Mouse (Mus musculus): ENCODE results near the gene Ddx31. TPM values are rescaled to one million over a fixed set of nuclear protein-coding genes. Genes with fewer than 3 reads are reported as not detected.

Gene Ddx31
- polyA plus RNA-seq, 1 experiment: 10.0 TPM

DNA sequence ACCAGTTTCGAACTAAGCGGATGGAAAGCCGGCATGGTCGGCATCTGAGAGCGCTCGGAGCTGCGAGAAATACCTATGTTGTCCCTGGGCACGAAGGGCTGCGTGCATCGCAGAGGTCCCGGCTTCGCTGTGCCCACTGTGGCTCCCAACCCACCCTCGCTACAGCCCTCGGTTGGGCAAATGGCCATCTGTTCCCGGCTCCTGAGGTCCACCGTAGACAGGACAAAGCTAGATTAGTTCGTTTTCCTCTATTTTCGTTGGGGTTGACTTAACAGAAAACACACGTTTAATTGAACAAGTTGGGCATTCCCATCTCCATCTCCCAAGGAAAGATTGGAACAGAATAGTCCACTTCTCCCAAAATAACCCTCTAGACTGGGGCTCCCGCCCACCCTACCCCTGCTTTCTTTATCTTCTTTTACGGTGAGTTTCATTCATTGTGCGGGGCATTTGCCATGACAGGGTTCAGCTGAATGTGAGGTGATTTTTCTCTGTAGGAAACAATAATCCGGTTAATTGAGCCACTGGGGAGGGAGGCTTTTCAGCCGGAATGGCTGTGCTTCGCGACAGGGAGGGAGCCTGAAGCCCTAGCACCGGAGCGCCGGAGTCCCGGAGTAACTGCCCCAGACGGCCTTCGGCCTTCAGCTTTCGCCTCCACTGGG, 72.0 kb downstream of the Ddx31 start:
- 11% methylated on average over 33 of the region's 33 CpGs for WGBS
- Histone ChIP-seq H3K27ac (ENCODE audit: control insufficient read depth, insufficient read depth, low read length) (no peak overlapping the region), H3K4me1 (replicated peaks; ENCODE audit: control insufficient read depth, insufficient read depth, low read length) (peaks cover 5% of the 10 kb centered on the region; the same call in 1 of the 2 replicates), H3K4me3 (ENCODE audit: control insufficient read depth, insufficient read depth, low read length) (no peak overlapping the region), H3K36me3 (ENCODE audit: control insufficient read depth, insufficient read depth, low read length) (no peaks in the 10 kb centered on the region), H3K27me3 (ENCODE audit: control insufficient read depth, insufficient read depth, low read length) (peaks cover 32% of the 10 kb centered on the region)
- DNase-seq: no peak
- no peak for TF ChIP-seq POLR2A (IDR thresholded peaks at IDR 0.05; ENCODE audit: control insufficient read depth, extremely low read depth, insufficient read depth, low read length, poor library complexity)
- no peak for TF ChIP-seq CTCF (IDR thresholded peaks at IDR 0.05; ENCODE audit: borderline replicate concordance, control insufficient read depth, extremely low read depth, insufficient read depth, low read length, poor library complexity)

DNA sequence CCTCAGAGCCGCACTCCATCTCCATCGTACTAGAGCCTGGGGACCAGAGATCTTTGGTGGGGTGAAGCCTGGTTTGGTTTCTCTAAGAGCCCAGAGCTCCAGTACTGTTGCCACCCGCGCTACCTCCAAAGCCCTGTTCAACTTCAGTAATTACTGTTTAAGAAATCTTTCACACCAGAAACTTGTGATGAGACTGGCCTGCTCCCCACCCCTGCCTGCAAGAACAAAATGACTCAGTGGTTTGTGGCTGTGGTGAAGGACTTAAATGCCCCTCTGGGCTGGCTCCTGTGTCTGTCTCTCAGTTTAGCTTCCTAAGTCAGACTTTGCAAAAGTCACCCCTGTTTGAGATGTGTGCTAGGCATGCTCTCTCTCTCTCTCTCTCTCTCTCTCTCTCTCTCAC, 72.8 kb downstream of the Ddx31 start:
- Histone ChIP-seq H3K4me3 (ENCODE audit: control insufficient read depth, insufficient read depth, low read length) (no peak overlapping the region), H3K36me3 (ENCODE audit: control insufficient read depth, insufficient read depth, low read length) (no peaks in the 10 kb centered on the region), H3K4me1 (replicated peaks; ENCODE audit: control insufficient read depth, insufficient read depth, low read length) (peaks cover 5% of the 10 kb centered on the region; the same call in 1 of the 2 replicates), H3K27me3 (ENCODE audit: control insufficient read depth, insufficient read depth, low read length) (peaks cover 39% of the 10 kb centered on the region), H3K27ac (ENCODE audit: control insufficient read depth, insufficient read depth, low read length) (no peak overlapping the region)
- DNase-seq: no peak
- TF ChIP-seq CTCF (IDR thresholded peaks at IDR 0.05; ENCODE audit: borderline replicate concordance, control insufficient read depth, extremely low read depth, insufficient read depth, low read length, poor library complexity): no peak
- TF ChIP-seq POLR2A (IDR thresholded peaks at IDR 0.05; ENCODE audit: control insufficient read depth, extremely low read depth, insufficient read depth, low read length, poor library complexity): no peak
- WGBS: 7% methylated on average over 4 of the region's 4 CpGs

DNA sequence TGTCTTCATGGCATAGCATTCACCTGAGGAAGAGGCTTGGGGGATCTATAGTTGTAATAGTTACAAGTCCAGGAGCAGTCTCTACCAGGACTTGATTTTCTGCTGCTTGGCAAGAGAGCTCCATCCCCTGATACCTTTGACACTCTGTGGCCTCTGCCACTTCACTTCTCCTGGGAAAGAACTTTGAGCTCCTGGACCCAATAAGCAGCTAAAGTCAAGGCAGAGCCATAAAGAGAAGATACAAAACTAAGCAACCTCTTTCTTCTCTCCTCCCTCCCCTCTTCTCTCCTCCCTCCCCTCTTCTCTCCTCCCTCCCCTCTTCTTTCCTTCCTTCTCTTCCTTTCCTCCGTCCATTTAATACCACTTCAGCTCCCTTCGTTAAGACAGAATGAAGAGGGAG, 73.9 kb downstream of the Ddx31 start:
- peaks cover 5% of the 10 kb centered on the region; the same call in 1 of the 2 replicates for H3K4me1 ChIP-seq (replicated peaks; ENCODE audit: control insufficient read depth, insufficient read depth, low read length)
- H3K36me3 ChIP-seq (ENCODE audit: control insufficient read depth, insufficient read depth, low read length): no peaks in the 10 kb centered on the region
- H3K4me3 ChIP-seq (ENCODE audit: control insufficient read depth, insufficient read depth, low read length): no peak overlapping the region
- no peak overlapping the region for H3K27ac ChIP-seq (ENCODE audit: control insufficient read depth, insufficient read depth, low read length)
- TF ChIP-seq CTCF (IDR thresholded peaks at IDR 0.05; ENCODE audit: borderline replicate concordance, control insufficient read depth, extremely low read depth, insufficient read depth, low read length, poor library complexity): no peak
- no peak for TF ChIP-seq POLR2A (IDR thresholded peaks at IDR 0.05; ENCODE audit: control insufficient read depth, extremely low read depth, insufficient read depth, low read length, poor library complexity)
- WGBS: 11% methylated on average over 2 of the region's 2 CpGs
- H3K27me3 ChIP-seq (ENCODE audit: control insufficient read depth, insufficient read depth, low read length): peaks cover 42% of the 10 kb centered on the region
- DNase-seq: no peak

DNA sequence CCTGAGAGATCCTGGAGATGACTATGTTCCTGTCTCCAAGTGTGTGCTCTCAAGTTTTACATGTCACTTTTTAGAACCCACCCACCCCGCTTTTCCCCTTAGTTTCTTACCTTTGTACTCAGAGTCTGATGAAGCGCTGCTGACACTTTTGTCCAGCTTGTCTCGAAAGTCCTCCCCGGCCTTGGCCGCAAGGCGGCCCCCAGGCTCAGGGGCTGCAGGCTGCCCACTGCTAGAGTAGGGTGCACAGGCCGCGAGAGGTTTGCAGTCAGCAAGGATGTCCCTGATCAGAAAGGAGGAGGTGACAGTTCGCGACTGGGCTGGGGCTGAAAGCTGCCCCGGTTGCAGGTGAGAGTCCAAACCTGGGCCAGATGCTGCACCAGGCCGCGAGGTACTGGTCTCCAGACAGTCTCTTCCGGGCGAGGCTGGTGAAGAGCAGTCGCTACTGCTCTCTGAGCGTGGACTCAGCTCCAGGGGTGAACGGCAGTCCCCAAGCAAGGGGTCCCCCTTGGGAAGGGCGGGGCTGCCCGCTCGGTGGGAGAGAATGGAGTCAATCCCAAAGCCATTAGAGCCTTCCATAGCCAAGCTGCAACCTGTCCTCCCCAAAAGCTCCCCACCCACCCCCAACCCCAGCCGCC, 75.0 kb downstream of the Ddx31 start:
- DNase-seq: no peak
- 12% methylated on average over 22 of the region's 22 CpGs for WGBS
- TF ChIP-seq CTCF (IDR thresholded peaks at IDR 0.05; ENCODE audit: borderline replicate concordance, control insufficient read depth, extremely low read depth, insufficient read depth, low read length, poor library complexity): no peak
- no peak for TF ChIP-seq POLR2A (IDR thresholded peaks at IDR 0.05; ENCODE audit: control insufficient read depth, extremely low read depth, insufficient read depth, low read length, poor library complexity)
- H3K27me3 ChIP-seq (ENCODE audit: control insufficient read depth, insufficient read depth, low read length): peaks cover 36% of the 10 kb centered on the region
- no peak overlapping the region for H3K4me3 ChIP-seq (ENCODE audit: control insufficient read depth, insufficient read depth, low read length)
- H3K27ac ChIP-seq (ENCODE audit: control insufficient read depth, insufficient read depth, low read length): no peak overlapping the region
- H3K4me1 ChIP-seq (replicated peaks; ENCODE audit: control insufficient read depth, insufficient read depth, low read length): peaks cover 5% of the 10 kb centered on the region; the same call in 1 of the 2 replicates
- H3K36me3 ChIP-seq (ENCODE audit: control insufficient read depth, insufficient read depth, low read length): no peaks in the 10 kb centered on the region

DNA sequence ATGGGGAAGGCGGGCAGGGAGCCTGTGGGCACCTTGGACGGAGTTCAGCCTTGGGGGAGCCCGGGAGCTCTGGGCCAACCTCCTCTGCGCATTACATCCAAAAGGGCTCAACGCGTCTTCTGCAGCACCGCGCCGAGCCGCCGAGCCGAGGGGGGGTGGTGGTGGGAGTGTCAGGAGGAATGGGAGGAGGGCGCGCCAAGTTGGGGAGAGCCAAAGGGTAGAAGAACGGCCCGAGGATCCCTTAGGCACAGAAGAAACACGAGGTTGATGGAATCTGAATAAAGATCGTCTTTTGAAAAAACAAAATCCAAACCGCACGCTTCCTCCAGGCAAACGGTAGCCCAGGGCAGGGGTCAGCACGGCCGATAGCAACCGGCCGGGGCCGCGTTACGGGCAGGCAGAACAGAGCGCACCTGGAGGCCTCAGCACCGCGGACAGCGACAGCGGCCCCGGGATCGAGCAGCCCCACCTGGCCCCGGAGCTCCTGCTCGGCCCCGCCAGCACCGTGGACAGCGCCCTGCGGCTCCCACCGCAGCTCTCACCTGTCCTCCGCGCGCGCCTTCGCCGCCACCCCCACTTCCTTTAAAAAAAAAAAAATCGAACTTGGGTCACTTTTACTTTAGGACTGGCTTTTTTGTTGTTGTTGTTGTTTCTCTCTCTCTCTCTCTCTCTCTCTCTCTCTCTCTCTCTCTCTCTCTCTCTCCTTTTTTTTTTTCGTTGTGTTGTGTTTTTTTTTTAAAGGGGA, 75.7 kb downstream of the Ddx31 start:
- no peaks in the 10 kb centered on the region for H3K36me3 ChIP-seq (ENCODE audit: control insufficient read depth, insufficient read depth, low read length)
- H3K4me3 ChIP-seq (ENCODE audit: control insufficient read depth, insufficient read depth, low read length): no peak overlapping the region
- WGBS: 3% methylated on average over 50 of the region's 50 CpGs
- TF ChIP-seq POLR2A (IDR thresholded peaks at IDR 0.05; ENCODE audit: control insufficient read depth, extremely low read depth, insufficient read depth, low read length, poor library complexity) (no peak), CTCF (IDR thresholded peaks at IDR 0.05; ENCODE audit: borderline replicate concordance, control insufficient read depth, extremely low read depth, insufficient read depth, low read length, poor library complexity) (no peak)
- peaks cover 5% of the 10 kb centered on the region; the same call in 1 of the 2 replicates for H3K4me1 ChIP-seq (replicated peaks; ENCODE audit: control insufficient read depth, insufficient read depth, low read length)
- H3K27ac ChIP-seq (ENCODE audit: control insufficient read depth, insufficient read depth, low read length): no peak overlapping the region
- peak; percentile 91 for DNase-seq
- peaks cover 35% of the 10 kb centered on the region for H3K27me3 ChIP-seq (ENCODE audit: control insufficient read depth, insufficient read depth, low read length)

DNA sequence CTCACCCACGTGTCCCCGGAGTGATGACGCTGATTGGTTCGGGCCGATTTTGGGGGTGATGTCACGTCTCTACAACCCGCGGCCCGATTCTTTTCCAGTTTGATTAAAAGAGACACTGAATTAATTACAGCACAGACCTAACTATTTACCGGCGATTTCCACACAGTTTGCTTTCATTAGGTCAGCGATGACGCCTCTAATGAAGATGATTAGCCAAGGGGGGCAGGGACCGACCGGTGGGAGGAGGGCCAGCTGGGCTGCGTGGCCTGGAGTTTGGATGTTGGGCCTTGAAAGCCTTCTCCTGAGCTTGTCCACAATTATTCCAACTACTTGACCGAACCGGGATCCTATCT, 76.3 kb downstream of the Ddx31 start, which contains the start of gene Barhl1:
Gene Barhl1, minus strand, starts transcription at position 156 of the 353 bp plus-strand sequence.
- Histone ChIP-seq H3K27me3 (ENCODE audit: control insufficient read depth, insufficient read depth, low read length) (peaks cover 35% of the 10 kb centered on the region), H3K4me1 (replicated peaks; ENCODE audit: control insufficient read depth, insufficient read depth, low read length) (peaks cover 5% of the 10 kb centered on the region; the same call in 1 of the 2 replicates), H3K4me3 (ENCODE audit: control insufficient read depth, insufficient read depth, low read length) (no peak within 1 kb of the TSS), H3K27ac (ENCODE audit: control insufficient read depth, insufficient read depth, low read length) (no peak within 1 kb of the TSS), H3K36me3 (ENCODE audit: control insufficient read depth, insufficient read depth, low read length) (no peaks in the 10 kb centered on the region)
- no peak for DNase-seq
- WGBS: 6% methylated on average over 18 of the region's 18 CpGs
- TF ChIP-seq POLR2A (IDR thresholded peaks at IDR 0.05; ENCODE audit: control insufficient read depth, extremely low read depth, insufficient read depth, low read length, poor library complexity) (no peak), CTCF (IDR thresholded peaks at IDR 0.05; ENCODE audit: borderline replicate concordance, control insufficient read depth, extremely low read depth, insufficient read depth, low read length, poor library complexity) (no peak)
